Mouse (Mus musculus): ENCODE data around the gene Kcnh4. TPM values are rescaled to one million over a fixed set of nuclear protein-coding genes. Genes with fewer than 3 reads are reported as not detected.

Kcnh4 gene
- total RNA-seq, 2 experiments from 2014 or later, result 7.8 to 9.5 TPM

DNA sequence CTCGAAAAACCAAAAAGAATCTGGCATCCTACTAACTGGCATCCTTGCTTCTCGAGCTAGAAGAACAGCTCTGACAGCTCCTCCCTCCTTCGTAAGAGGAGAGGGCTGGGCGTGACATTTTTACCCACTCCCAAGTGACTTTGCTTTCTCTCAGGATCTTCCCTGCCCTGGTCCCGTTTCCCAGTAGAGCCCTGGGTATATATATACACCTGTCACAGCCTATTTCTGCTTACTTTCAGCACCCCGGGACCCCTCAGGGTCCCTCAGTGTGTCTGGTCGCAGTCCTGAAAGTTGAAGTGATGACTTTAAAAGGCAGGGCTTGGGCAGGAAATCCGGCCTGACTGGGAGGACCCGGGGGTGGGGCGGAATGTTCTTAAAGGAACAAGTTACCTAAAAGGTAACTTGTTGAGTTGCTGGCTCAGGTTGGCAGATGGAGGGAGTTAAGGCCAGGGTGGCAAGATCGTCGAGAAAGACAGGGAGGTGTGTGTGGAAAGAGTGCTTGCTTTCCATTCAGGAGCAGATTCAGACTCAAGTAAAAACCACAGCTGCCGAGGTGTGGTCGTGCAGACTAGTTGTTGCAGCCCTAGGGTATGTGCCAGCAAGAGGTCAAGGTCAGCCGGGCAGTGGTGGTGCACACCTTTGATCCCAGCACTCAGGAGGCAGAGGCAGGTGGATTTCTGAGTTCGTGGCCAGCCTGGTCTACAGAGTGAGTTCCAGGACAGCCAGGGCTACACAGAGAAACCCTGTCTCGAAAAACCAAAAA lies 11.1 kb upstream of the Kcnh4 start, which contains the start of gene Ghdc:
Ghdc (minus strand) TSS at position 312 of the 763 bp plus-strand sequence.
- intact Hi-C loops (cut with DNase I), result no loop called here
- DNase-seq (ENCODE audit: extremely low spot score in 1 of 2, low spot score in 2 of 2), result peak in 1 of 2 experiments; percentile 88

GRCm38 (mm10) chr11:100769980-100770379 lies 10.2 kb upstream of the Kcnh4 start:
- intact Hi-C loops (cut with DNase I), result loop anchor here (10.0 kb wide), 1 partner anchor 185 kb away; no protein-coding TSS in a partner anchor
- peak in 1 of 2 experiments; percentile 49 for DNase-seq (ENCODE audit: extremely low spot score in 1 of 2, low spot score in 2 of 2)

GRCm38 (mm10) chr11:100767871-100768270 lies 8.1 kb upstream of the Kcnh4 start:
- DNase-seq (ENCODE audit: extremely low spot score in 1 of 2, low spot score in 2 of 2), result no peak
- intact Hi-C loops (cut with DNase I), result loop anchor here (10.0 kb wide), 1 partner anchor 187 kb away; no protein-coding TSS in a partner anchor

GRCm38 (mm10) chr11:100766726-100767125 lies 7.0 kb upstream of the Kcnh4 start:
- DNase-seq (ENCODE audit: extremely low spot score in 1 of 2, low spot score in 2 of 2), result no peak
- intact Hi-C loops (cut with DNase I), result loop anchor here (10.0 kb wide), 1 partner anchor 188 kb away; no protein-coding TSS in a partner anchor

DNA sequence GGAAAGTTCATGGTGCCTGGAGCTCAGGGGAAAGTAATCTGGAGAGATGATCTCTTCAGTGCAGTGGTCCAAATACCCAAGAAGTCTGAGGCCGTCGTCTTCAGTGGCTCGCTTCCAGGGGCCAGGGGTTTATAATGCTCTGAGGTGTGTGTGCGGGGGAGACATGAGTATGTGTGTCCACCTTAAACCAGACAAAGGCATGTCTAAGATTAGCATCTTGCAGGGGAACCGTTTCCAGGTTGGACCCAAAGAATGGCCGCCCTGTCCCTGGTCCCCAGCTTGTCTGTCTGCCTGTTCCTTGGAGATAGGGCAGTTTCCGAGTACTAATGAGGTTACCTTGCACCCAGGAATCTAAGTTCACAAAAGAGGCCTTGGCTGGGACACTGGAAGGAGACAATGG lies 3.1 kb upstream of the Kcnh4 start, which contains the start of gene Hcrt:
Hcrt (minus strand) TSS at position 101 of the 400 bp plus-strand sequence.
- intact Hi-C loops (cut with DNase I), result loop anchor here (10.0 kb wide), 1 partner anchor 192 kb away; no protein-coding TSS in a partner anchor

GRCm38 (mm10) chr11:100761547-100762045 lies 1.9 kb upstream of the Kcnh4 start:
- intact Hi-C loops (cut with DNase I), result loop anchor here (2.0 to 10.0 kb wide), 2 partner anchors 47 to 193 kb away; no protein-coding TSS in a partner anchor

More for the DNA sequence above, 3.1 kb upstream of the Kcnh4 start, which contains the start of gene Hcrt:
- no peak for DNase-seq (ENCODE audit: extremely low spot score in 1 of 2, low spot score in 2 of 2)

DNA sequence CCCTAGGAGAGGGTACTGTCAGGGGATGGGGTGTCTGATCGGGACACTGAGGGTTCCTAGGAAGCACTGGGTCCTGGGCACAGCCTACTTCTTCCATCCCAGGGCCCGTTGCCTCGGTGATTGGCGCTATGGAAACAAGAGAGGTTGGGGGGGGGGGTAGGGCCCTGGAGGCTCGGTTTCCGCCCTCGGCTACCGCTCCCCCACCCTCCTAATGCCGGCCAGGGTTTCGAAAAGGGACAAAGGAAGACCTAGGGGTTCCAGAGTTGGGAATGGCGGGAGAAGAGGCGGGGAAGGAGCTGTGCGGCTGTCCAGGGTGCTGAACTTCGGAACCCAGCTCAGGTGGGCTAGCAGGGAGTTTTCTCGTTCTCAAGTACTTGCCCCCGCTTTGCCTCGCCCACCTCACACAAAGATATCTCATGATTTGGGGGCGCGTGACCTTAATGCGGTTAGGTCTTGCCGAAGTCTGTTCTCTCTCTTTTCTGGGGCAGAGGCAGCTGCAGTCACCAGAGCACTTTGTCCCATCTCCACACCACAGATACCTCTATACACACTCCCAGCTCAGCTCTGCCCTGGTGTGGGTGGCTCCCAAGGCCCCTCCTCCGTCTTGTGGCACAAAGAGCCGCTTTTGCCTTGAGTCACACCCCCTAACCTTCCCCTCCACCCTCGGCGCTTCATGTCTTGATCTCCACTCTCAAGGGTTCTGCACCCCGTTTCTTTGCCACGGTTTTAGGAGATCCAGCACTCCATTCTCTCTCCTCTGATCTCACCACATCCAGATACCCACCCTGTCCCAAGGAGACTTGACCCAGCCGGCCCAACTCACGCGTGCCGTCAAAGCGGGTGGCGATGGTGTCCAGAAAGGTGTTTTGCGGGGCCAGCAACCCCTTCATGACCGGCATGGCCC lies 783 bp downstream of the Kcnh4 start:
- DNase-seq (ENCODE audit: extremely low spot score in 1 of 2, low spot score in 2 of 2), result peak in 1 of 2 experiments; percentile 55
- intact Hi-C loops (cut with DNase I), result no loop called here

More at GRCm38 (mm10) chr11:100761547-100762045, 1.9 kb upstream of the Kcnh4 start:
- DNase-seq (ENCODE audit: extremely low spot score in 1 of 2, low spot score in 2 of 2), result peak; percentile 81 to 90

- intact Hi-C loops (cut with DNase I), result no loop called here
Observed at GRCm38 (mm10) chr11:100757566-100757965, 2.2 kb downstream of the Kcnh4 start.

DNA sequence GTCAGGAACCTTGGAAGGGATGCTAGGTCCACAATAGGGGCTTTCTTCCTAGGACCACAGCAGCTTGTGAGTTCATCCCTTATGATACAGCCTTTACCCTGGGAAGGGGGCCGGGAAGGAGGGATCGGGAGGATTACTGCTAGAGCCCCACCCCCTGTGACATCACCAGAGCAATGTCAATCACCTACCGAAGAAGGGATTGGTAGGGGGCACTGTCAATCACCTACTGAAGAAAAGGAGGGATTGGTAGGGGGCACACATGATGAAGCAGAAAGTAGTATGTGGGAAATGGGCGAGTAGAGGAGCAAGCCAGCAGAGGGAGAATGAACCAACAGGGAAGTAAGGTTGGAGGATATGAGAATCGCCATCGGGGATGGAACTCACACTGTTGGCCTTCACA lies 3.3 kb downstream of the Kcnh4 start:
- no peak for DNase-seq (ENCODE audit: extremely low spot score in 1 of 2, low spot score in 2 of 2)
- intact Hi-C loops (cut with DNase I), result no loop called here

More at GRCm38 (mm10) chr11:100757566-100757965, 2.2 kb downstream of the Kcnh4 start:
- no peak for DNase-seq (ENCODE audit: extremely low spot score in 1 of 2, low spot score in 2 of 2)

- DNase-seq (ENCODE audit: extremely low spot score in 1 of 2, low spot score in 2 of 2), result no peak
- intact Hi-C loops (cut with DNase I), result no loop called here
Observed at GRCm38 (mm10) chr11:100754693-100755057, 5.1 kb downstream of the Kcnh4 start.

- intact Hi-C loops (cut with DNase I), result no loop called here
- DNase-seq (ENCODE audit: extremely low spot score in 1 of 2, low spot score in 2 of 2), result peak in 1 of 2 experiments; percentile 62
Observed at GRCm38 (mm10) chr11:100754021-100754692, 5.6 kb downstream of the Kcnh4 start.

- peak in 1 of 2 experiments; percentile 61 for DNase-seq (ENCODE audit: extremely low spot score in 1 of 2, low spot score in 2 of 2)
Observed at GRCm38 (mm10) chr11:100752294-100752693, 7.4 kb downstream of the Kcnh4 start.

DNA sequence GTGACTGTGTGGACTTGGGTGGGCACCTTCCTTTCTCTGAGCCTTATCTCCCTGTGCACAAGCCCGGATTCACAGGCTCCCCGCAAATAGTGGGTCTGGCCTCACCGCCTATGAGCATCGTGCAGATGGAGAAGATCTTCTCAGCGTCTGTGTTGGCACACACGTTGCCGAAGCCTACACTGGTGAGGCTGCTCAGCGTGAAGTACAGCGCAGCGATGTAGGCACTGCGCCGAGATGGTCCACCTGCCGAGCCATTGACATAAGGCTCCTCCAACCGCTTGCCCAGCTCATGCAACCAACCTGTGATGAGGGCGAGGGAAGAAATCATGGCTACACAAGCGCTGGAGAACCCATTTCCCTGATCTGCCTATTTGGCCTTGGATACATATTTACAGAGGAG lies 9.6 kb downstream of the Kcnh4 start:
- no peak for DNase-seq (ENCODE audit: extremely low spot score in 1 of 2, low spot score in 2 of 2)
- intact Hi-C loops (cut with DNase I), result no loop called here

More at GRCm38 (mm10) chr11:100752294-100752693, 7.4 kb downstream of the Kcnh4 start:
- intact Hi-C loops (cut with DNase I), result no loop called here

DNA sequence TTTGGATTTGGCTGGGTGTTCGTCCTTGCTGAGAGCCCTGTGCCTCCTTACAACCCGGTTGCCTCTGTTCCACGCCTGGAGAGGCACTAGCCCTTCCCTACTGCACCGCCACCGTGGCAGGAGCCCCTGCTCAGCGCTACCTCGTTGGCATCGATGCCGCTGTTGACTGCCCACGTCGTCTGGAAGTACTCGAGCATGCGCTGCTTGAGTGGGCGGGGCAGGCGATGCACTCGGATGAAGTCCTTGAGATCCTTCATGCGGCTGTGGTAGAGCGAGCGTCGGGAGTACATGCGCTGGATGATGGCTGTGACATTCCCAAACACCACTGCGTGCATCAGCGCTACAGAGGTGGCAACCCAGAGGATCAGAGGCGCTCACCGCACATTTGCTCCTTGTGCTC lies 10.3 kb downstream of the Kcnh4 start:
- intact Hi-C loops (cut with DNase I), result no loop called here
- DNase-seq (ENCODE audit: extremely low spot score in 1 of 2, low spot score in 2 of 2), result peak in 1 of 2 experiments; percentile 48

DNA sequence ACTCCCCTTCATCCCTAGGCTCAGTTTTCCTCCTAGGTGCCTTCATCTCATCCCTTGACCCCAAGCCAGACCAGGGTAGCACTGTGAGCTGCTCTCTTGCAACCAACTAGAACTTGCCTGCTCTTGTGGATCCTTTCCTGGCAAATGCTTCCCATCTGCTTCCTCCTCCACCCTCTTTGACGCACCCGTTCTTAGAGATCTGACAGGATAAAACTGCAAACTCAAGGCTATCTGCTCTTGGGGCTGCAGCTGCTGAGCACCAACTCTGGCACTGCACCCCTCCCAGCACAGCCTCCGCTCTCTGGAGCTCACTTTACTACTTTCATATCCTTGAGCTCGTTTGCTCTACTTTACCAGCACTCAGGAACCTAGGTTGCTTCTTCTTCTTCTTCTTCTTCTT lies 11.1 kb downstream of the Kcnh4 start:
- intact Hi-C loops (cut with DNase I), result no loop called here
- DNase-seq (ENCODE audit: extremely low spot score in 1 of 2, low spot score in 2 of 2), result no peak

DNA sequence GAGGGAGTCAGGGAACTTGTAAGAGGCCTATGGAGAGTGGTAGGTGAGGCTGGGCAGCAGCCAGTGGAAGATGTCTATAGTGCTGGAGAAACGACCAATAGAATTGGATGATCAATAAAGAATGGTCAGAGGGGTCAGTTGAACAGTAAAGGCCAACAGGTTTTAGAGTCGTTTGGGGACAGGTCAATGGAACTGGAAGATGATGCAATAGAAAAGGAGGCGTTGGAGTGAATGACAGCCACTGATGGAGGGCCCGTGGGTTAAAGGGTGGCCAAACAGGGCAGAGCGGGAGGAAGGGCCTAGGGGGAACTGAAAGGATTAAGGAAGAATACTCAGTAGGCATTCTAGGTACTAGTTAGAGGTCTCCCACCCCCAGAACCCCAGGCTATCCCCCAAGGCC lies 12.6 kb downstream of the Kcnh4 start:
- intact Hi-C loops (cut with DNase I), result no loop called here

GRCm38 (mm10) chr11:100746546-100746945 lies 13.2 kb downstream of the Kcnh4 start:
- DNase-seq (ENCODE audit: extremely low spot score in 1 of 2, low spot score in 2 of 2), result no peak

More for the DNA sequence above, 12.6 kb downstream of the Kcnh4 start:
- no peak for DNase-seq (ENCODE audit: extremely low spot score in 1 of 2, low spot score in 2 of 2)

DNA sequence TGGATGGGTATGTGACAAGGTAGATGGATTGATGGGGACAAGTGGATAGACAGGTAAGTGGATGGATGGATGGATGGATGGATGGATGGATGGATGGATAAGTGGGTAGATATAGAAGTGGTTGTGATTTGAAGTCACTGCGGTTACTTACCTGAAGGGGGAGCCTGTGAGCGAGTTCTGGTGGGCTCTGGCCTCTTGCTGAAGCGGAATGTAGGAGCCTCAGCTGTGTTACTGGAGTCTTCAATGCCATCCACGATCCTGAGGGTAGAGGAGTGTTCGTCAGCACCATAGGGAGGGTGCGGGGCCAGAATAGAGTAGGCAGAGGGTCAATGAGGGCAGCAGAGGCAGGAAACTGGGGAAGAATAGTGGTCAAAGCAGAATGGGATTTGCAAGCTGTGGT lies 14.7 kb downstream of the Kcnh4 start:
- no peak for DNase-seq (ENCODE audit: extremely low spot score in 1 of 2, low spot score in 2 of 2)
- intact Hi-C loops (cut with DNase I), result no loop called here

More at GRCm38 (mm10) chr11:100746546-100746945, 13.2 kb downstream of the Kcnh4 start:
- intact Hi-C loops (cut with DNase I), result no loop called here
